23 mouse cellular contexts compared by ENCODE assay signal in genomic region chr2:97707243-97707642, GRCm38 (mm10).
"Had no signal": no experiment of that assay in that cellular context is flagged by ENCODE, and none has a peak within 500 bp of the region (broad histone marks: within the 10 kb centered on the region; RNA-seq: fewer than 3 reads in every experiment).

No protein-coding gene starts in this region.

- DNase-seq: gastrocnemius, adult 2 months; gastrocnemius, postnatal 10 days; gastrocnemius, postnatal 25 days; heart, adult 18-20 months; heart, postnatal 10 days; heart, postnatal 4 days; kidney, adult 18-20 months; kidney, adult 8-10 months; kidney, postnatal 10 days; kidney, postnatal 25 days; kidney, postnatal 4 days; liver; liver, embryonic 13.5 days had no signal

- H3K27ac ChIP-seq: gastrocnemius, adult 2 months; heart, embryonic 10.5 days; hindbrain, embryonic 10.5 days; hindbrain, embryonic 12.5 days; hindbrain, embryonic 14.5 days; intestine, embryonic 15.5 days; layer of hippocampus, adult 2 months; limb, embryonic 10.5 days; limb, embryonic 12.5 days; liver, embryonic 13.5 days; liver, embryonic 15.5 days had no signal

- H3K4me3 ChIP-seq: gastrocnemius, adult 2 months; heart, embryonic 10.5 days; heart, embryonic 12.5 days; hindbrain, embryonic 10.5 days; hindbrain, embryonic 12.5 days; intestine, embryonic 15.5 days; layer of hippocampus, adult 2 months; limb, embryonic 10.5 days; limb, embryonic 12.5 days; liver, embryonic 13.5 days; liver, embryonic 15.5 days had no signal
